Mouse (Mus musculus): Measurements from ENCODE around the gene Nrxn1. TPM values are rescaled to one million over a fixed set of nuclear protein-coding genes. Genes with fewer than 3 reads are reported as not detected.

Gene Nrxn1
- polyA plus RNA-seq, 3 experiments from 2014 or later = 0.11 to 0.81 TPM; not detected in 1

DNA sequence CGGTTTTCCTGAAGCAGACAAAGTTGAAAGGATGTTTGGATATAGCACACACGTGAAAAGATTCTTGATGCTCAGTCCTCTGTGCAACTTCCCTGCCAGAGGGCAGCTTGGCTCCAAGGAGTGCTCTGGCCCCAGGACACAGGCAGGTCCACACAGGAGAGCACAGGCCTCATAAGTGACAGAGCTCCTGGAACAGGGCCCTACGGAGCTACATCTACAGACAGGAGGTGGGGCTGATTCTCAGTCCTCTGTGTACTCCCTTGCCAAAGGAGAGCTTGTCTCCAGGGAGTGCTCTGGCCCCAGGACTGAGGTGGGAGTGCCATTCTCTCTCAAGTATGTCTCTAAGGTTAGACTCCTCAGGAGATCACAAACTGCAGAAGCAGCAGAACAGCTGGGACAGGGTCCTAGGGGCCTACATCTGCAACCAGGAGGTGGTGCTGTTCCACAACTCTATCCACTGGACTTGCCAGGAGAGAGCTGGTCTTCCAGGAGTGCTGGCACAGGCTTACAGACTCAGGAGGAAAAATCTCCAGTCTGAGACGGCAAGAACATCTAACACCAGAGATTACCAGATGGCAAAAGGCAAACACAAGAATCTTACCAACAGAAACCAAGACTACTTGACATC is 129.9 kb downstream of the Nrxn1 start:
- ATAC-seq = no peak

DNA sequence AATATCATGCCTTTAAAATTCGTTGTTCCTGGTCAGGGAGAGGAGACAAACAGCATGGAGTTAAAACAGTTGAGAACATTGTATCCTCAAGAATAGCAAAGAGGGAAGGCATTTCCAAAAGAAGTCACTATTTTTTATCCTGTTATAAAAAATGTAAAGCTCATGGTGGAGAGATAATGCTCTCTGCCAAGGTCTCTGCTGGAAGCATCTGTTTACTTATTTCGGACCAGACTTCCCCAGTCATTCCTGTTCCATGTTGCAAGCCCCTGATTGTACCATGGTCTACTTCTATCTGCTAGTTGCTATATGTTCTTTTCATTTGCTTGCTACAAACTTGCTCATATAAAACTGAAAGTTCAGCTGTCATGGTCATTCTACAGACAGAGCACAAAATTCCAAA is 137.7 kb downstream of the Nrxn1 start:
- ATAC-seq = no peak

DNA sequence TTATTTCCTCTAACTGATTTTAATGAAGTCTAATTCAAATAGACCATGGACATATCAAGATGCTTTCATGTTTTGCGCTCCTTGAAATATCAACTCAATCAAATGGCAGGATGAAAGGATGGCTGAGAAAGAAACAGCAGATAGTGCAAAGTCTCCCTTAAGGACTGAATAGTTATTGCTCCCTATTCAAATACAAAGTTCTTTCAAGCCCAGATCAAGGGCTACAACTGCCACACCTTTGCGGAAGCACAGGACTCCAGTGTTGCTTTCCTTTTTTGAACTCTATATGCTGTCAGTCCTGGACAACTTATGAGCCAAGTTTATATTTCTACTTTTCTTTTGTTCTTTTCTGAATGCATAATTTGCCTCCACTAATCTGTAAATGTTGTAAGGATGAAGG is 157.9 kb downstream of the Nrxn1 start:
- ATAC-seq = no peak

DNA sequence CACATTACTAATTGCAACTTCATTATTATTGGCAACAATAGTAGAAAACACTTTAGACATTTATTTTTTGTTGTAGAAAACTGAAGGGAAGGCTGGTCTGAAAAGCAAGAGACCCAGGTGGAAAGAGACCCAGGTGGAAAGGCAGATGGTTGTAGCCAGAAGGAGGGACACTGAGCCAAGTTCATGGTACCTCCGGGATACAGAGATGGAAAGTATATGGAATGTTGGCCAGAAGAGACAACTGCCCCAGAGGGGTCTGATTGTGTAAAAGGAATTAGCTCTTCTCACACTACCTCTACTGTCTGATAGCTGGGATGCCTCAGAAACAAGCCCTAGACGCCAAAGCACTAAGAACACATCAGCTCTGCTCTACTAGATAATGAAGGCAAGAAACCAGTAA is 179.6 kb downstream of the Nrxn1 start:
- ATAC-seq = no peak

DNA sequence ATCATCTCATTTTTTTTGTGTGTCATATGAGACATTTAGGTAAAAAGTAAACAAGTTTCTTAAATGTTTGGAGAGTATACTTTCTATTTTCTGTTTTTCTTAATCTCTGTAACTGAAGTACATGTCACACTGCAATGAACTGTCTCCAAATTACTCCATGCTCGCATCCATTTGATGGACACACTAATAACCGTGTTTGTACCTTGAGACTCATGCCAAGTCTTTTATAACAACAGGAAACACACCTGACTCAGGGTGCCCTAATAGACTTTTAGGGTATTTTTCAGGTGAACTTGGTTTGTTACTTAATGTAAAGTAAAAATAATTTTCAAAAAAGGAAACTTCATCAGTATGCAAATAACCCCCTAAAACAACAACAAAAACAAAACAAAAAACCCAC is 180.1 kb downstream of the Nrxn1 start:
- no peak for ATAC-seq

DNA sequence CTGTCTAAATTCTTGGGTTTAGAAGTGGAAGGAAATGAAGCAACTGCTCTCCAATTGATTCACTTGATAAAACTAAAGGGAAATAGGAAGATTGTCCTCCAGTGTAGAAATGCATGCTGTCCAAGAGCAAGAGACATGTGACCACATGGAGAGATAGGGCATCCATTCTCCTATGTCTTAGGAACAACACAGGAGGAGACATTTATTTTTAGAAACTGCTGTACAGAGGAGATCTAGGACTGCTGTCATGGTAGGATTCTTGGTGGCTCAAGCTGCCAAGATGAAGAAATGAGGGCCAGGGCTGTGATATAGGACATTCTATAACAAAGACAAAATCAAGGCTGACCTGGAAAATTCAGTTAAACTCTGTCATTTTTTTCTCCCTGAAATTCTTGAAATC is 180.5 kb downstream of the Nrxn1 start:
- no peak for ATAC-seq

DNA sequence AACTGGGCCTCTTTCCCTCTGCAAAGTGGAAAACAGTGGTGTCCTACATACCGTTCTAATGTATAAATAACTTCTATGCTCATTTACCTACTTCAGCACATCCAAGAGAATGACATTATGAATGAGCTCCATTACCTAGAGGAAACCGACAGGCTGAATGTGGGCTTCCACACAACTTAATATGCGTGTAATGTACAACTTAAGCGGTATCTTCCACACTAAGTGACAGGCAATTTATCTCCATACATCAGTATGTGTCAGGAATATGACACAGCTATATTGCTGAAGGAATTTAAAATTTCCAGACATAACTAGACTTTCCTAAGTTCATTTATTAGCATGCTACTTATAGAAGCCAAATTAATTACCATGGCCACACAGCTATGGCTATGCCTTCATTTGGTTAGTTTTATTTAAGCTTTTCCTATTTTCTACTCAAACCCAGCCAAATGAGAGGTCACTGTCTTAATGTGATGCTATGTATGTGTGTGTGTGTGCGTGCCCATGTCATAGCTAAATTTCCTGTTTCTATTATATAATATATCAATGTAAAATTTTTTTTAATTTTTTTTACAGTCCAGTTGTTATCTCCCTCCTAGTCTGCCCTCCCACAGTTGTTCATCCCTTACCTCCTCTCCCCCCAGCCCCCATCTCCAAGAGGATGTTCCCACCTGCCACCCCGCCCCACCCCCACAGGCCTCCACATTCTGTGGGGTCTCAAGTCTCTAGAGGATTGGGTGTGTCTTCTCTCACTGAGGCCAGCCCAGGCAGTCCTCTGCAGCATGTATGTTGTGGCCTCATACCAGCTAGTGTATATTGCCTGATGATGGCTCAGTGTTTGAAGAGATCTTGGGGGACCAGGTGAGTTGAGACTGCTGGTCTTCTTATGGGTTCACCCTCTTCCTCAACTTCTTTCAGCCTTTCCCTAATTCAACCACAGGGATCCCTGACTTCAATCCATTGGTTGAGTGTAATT is 186.5 kb downstream of the Nrxn1 start:
- no peak for ATAC-seq

DNA sequence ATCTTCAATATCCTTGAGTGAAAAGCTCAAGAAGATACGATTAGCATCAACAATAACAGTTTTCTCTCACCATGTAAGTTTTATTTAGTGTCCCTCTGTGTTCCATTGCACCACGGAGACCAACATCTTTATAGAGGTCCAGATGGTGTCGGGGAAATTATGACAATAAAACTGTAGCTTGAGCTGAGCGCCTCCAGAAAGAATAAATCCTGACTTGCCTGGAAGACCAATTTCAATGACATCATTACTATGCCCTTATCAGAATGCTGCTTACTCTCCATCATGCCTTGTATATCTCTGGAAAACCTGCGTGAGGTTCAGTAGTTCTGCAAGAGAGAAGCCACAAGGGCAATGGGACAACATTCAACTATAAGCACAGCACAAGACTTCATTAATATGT is 187.7 kb downstream of the Nrxn1 start:
- no peak for ATAC-seq

DNA sequence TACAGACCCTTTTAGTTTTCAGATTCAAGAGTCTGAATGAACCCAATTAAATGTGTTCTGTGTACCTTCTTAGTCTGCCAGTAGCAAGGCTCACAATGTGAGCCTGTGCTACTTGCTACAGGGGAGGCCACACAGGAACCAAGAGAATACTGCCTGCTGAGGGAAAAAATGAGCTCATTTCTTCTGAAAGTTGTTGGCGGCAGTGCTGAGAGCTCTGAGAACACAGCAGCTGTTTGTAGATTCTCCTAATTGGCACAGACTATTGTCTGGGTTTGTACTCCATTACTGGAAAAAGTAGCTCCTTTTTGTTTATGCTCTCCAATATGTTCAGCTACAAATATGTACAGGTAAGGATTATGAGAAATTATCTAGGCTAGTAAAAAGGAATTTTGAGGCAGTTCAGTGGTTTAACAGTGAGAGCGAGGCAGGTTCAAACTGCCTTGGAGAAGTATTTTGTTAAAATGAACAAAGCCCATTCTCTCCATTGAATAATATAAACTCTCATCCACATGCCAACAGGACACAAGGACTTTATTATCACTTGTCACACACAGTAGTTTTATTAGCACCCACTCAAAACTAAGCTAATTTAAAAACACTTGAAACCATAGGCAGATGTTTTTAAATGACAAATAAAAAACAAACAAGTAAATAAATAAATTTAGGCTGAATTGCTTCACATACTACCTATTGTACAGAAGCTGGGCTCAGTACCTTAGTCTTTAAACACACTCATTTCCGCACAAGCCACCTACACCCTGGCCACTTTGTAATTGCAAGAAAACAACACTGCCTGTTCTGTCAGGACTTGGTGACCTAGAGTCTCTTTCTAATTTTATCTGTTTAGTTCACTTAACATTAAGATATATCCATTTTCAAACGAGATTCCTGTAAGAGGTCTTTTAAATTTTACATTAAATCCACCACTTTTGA is 200.3 kb downstream of the Nrxn1 start:
- ATAC-seq = no peak

DNA sequence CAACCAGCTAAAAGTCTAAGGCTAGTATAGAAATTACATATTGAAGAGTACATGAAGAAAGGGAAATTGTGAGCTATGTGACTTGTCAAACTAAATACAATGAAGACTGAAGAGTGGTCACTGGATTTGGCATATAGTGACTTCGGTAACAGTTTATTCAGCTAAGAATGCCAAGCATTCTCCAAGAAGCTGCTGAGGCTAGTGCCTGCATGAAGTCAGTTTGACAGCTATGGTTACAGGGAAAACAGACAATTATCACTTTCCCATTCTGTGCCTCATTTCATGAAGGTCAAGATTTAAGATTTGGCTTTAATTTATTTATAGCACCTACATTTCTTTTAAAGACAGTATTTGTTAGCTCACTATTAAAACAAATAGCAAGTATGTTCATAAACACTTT is 201.2 kb downstream of the Nrxn1 start:
- ATAC-seq = no peak

DNA sequence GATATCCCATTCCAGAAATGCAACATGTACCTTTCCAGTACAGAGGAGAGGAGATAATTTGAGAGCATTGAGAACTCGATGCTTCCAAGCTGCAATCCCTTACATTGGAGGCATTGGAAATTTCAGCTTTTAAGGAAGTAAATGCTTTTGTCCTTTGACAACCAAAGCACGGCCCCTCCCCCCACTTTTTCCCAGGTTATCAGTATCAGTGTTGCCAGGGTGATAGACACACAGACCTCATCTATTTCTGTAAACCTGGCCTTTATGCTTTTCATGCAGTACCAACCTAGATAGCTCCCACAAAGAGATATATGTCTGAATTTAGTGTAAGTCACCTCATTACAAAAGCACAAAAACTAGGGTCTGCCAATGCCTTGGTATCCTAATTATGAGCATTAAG is 235.6 kb downstream of the Nrxn1 start:
- ATAC-seq = no peak

DNA sequence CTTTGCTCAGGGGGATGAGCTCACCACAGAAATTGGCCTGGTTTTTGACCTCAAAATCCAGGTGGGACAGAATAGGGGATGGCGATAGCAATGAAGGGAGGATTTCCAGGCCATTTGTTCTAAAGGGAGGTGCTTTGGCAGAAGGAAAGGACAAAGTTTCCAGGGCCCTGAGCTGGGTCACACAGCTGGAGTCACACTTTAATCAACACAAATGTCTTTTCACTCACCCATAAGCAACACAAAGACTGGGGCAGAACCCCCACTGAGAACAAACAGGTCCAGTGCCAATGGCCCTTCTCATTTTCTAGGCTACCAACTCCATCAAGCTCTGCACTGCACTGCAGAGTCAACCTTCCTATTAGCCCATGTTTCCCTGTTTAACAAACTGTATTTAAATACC is 249.0 kb downstream of the Nrxn1 start:
- ATAC-seq = no peak

DNA sequence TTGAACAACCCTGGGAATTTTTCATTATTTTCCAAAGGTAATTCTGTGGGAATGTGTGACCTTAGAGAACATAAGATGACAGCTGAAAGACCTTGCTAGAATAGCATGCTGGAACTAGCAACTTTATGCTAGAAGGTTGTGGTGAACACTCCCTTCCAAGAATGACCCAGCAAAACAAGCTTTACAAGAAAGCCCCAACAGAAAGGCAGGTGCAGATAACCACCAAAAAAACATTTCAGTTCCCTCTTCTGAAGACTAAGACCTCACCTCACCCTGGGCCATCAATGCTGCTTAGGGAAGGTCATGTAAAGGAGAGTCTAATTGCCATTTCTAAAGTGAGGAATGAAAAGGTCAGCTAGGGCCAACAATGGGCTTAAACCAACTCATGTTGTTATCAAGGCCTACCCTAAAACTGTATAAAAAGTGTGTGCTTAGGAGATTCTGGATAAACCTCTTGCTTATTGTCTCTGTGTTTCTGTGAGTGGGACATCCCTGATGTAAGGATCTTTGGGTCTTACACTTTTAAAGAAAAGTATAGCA is 249.7 kb downstream of the Nrxn1 start:
- no peak for ATAC-seq

DNA sequence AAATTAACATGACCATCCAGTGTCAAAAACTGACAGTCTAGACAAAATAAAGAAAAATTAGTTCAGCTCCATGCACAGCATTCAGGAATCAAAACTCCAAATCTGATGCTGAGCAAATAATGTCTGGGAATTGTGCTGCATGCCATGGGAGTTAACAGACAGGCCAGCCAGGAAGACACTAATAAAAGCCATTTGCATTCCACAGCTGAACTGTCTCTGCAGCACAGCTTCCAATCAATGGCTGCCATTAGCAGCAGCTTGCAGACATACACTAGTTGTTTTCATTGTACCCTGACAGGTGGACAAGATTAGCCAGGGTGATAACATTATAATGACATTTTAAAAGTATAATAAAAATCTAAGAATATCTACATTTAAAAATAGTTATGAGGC is 255.9 kb downstream of the Nrxn1 start:
- ATAC-seq = no peak

DNA sequence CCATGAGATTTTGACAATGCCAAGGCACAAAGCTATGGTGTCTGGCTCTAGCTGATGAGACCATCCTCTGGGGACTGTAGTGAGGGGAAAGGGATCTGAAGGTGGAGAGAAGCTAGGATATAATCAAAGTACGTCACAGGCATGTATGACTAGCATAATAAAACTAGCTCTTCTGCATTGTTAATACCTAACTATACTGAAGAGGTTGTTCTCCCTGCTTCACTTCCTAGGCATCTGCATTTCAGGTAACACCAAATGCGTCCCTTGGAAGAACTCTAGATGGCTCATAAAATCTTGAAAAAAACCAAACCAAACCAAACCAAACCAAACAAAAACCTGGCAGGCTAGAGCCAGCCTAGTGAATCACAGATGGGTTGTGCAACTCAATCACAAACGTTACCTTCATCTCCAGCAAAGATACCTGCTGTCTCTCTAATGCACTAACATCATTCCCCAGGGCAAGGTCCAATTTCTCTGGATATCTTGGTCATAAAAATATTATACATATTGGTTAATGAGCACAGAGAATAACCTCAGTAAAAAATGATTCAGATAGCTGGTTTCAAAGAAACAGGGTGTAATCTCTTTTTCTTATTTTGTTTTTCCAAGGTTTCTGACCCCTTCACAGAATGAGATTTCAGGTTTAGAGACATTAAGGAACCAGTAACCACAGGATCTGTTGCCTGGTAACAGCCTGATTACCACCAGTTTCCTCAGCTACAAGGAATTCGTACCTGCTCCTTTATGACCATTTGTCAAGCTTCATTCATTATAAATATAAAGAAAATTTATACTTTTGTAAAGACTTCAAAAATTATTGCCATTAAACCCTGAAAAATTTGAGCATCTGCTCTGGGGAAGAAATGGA is 256.5 kb downstream of the Nrxn1 start:
- no peak for ATAC-seq

DNA sequence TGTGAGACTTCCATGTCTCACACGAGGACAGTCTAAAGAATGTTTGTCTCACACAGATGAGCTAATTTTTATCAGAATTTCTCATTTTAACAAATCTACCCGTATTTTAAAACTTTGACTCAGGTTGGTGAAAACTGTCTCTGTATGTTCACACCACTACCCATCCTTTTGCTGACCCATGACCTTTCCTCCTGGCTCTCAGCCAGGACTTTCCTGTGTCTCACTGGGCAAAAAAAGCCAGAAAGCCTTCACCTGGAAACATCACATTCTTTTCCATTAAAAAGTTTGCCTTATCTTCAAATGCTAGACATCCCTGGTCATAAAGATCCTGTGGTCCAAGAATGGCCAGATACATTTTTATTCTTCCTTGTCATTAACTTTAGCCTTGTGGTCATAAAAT is 274.5 kb downstream of the Nrxn1 start:
- ATAC-seq = no peak

DNA sequence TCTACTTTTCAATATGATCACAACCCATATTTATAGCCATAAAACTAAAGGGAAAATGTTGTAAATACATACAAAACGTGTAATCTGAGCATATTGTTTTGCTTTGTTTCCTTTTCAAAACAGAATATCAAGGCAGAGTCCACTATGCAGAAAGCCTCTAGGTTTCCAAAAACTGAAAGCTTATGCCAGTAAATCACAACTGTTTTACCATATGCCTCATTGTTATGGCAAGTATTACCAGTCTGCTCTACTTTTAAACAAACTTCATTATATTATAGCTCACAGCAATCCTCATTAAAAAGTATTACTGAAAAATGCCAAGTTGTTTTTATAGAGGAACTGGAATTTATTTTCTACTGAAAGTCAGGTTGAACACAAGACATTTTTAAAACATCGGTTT is 275.0 kb downstream of the Nrxn1 start:
- no peak for ATAC-seq

DNA sequence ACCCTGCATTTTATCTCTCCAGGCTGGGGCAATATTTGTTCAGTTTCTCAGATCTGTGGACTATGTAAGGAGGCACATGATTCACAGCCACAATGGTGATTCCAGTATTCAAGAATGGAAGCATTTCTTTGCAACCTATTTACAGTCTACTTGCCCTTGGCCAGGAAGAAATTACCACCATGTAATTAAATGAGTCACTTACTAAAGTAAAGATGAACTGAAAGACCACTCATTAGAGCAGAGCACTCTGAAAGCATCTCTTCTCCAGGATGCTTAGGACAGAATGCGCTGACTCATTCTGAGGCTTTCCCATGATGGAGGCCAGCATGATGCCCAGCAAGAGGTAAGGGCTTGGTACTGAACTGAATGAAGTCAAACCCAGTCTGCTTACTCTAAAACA is 277.6 kb downstream of the Nrxn1 start:
- ATAC-seq = no peak

DNA sequence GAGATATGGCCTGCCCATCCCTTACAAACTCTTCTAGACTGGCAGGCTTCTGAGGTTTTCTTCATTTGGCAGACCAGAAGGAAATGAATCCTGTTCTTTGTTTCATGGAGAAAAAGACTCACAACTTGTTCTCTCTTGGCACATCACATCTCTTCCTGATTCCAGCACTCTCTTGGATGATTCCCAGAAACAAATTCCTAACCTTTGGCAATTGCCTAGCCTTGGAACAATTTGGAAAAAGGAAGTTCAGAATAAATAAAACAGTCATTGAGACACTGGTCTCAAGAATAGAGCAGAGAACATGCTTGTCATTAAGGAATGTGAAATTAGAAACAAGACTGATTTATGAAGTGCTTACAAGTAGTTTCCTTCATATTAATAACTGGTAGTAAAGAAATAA is 279.1 kb downstream of the Nrxn1 start:
- ATAC-seq = no peak

DNA sequence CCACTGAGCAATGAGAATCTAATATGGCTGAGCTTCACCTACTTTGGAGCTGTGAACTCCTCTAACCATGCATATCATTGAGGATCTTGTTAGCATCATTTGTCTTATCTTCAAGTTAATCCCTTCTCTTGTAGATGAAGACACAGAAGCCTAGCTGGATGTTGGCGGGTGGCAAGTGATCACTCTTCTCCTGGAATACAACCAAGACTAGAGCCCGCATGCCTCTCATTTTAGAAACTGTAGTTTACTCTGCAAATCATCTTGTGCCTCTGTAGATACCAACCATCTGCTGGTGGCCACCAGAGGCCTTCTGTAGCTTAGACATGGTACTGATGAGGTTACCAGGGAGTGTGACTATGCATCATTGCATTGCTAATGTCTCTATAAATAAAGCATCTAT is 280.4 kb downstream of the Nrxn1 start:
- no peak for ATAC-seq

DNA sequence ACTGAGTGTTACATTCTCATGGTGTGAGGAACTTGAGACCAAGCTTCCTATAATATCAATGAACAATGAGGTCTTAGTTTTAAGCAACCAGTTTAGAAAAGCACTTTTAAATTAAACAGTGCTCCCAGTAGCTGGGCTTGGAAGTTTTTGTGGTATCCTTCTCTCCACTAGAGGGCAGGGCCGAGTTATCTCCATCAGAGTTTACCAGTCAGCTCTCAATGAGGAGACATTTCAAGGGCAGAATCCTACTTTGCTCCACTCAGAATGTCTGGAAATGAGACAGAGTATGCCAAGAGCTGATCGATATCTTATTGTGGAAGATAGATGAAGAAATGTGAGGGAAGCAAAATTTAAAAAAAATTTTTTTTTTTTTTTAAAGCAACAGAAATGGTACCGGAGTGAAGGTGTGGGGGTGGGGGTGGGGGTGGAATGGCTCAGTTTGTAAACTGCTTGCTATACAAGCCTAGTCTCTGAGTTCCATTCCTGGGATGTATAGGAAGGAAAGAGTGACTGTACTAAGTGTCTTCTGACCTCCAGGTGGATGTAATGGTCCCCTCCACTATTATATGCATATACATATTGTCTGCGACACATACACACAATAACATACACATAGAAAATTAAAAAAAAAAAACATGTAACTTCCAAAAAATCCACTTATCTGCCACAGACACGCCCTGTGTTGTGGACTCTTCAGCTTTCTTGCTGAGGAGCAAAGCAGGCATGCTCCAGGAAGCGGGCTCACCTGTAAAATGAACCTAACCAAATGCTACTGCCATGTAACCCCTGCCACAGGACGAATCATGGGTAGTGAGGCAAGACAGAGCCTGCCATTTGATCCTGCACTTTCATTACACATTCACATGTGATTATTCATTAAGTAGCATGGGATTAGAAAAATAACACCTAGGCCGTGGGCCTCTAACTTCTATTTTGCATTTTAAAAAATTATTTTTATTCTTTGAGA is 283.4 kb downstream of the Nrxn1 start:
- ATAC-seq = no peak
